Mouse (Mus musculus) monocyte, adult 5-6 weeks (primary cell): Measurements from ENCODE around the gene Cops6. TPM values are rescaled to one million over a fixed set of nuclear protein-coding genes. Genes with fewer than 3 reads are reported as not detected.
A peak's percentile ranks its signal among the peaks of the same experiment; 100 is the strongest.

ENCODE experiments used
- ATAC-seq: fragments of 153-309, 156-312 bp; replicated peaks from 2 replicates; pipeline ENCODE4 v1.8.0; 2017; ENCODE audit warnings: mild to moderate bottlenecking; ENCODE audit not compliant: low TSS enrichment, insufficient number of reproducible peaks, severe bottlenecking, poor library complexity, low FRiP score
- total RNA-seq: library from RNA; stranded (forward); fragments of 200-1000, 200-491, 200-594 nt; gene quantifications from 3 replicates; pipeline ENCODE4 v1.2.3, GENCODE M21; 2017

Gene Cops6
- total RNA-seq, 1 experiment from 2014 or later = 44.1 TPM

DNA sequence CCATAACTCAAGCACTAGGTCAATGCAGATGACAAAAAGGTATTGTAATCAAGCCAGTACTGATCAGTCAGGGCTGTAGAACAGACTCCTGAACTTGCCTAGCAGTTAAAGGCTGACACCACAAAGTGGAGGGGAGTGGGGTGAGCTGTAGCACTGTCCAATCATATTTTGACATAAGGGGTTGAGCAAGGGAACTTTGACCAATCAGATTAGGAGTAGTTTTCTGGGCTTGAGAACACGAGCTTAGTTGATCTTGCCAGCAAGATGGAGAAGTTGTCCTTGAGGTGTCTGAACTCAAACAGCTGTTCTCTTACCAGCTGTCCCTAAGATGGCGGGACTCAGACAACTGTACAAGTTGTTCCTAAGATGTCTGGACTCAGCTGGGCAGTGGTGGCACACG lies 12.3 kb downstream of the Cops6 start:
- no peak for ATAC-seq

DNA sequence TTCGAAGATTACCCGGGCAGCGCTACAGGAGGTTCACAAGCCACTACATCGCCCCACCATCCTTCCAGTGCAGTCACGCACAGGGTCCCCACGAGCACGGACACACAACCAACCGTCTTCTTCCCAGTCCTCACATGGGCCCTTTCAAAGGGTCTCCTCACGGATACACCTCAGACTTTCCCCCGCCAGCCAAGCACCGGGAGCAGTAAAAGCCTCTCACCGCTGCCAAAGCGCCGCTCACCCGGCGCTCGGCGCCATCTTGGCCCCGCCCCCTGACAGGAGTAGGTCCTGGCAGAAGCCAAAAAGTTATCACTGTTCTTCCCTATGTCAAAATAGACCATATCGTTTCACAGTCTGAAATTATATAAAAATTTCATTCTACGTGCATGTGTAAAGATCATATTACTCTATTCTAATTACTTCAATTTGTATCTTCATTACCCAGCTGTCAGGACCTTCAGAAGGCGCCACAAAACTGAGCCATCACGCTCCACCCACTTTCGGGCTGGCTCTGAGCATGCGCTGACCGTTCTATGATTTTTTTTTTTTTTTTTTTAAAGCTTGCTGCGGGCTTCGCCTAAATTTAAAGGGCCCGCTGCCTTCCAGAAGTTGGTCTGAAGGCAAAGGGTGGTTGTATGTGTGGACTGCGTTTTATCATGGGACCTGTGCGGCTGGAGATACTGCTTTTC lies 26.2 kb downstream of the Cops6 start, which contains the start of the genes Taf6 and Cnpy4:
Gene Taf6 (minus strand): TSS at position 502 of the 689 bp plus-strand sequence.
Gene Cnpy4 (plus strand): TSS at position 536 of the 689 bp plus-strand sequence.
- peak; percentile 62 for ATAC-seq

DNA sequence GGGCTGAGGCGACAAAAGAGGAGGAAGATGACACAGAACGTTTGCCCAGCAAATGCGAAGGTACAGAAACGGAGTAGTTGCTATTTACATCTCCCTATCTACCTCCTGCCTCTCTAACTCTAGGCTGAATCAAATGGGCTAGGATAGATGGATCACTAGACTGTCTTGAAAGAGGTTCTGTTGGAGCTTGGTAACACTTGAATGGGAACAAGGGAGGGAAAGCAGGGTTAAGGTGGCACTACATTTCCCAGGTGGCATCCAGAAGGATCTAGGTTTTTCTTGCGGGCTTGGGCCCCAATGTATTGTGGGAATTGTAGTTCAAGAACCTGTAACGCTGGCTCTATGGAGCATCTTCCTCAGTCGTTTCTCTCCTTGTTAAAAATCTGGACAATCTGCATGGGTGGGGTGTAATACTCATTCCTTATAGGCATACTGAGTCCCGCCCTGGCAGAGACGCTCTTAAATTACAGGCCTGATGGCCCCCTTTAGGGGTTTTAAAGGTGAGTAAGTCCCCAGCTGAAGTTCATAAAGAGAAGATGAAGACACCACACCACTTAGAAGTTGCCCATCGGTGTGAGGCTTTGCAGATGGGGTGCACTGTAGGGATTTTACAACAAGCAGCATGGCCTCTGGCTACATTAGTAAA lies 26.9 kb downstream of the Cops6 start:
- peak; percentile 82 for ATAC-seq

DNA sequence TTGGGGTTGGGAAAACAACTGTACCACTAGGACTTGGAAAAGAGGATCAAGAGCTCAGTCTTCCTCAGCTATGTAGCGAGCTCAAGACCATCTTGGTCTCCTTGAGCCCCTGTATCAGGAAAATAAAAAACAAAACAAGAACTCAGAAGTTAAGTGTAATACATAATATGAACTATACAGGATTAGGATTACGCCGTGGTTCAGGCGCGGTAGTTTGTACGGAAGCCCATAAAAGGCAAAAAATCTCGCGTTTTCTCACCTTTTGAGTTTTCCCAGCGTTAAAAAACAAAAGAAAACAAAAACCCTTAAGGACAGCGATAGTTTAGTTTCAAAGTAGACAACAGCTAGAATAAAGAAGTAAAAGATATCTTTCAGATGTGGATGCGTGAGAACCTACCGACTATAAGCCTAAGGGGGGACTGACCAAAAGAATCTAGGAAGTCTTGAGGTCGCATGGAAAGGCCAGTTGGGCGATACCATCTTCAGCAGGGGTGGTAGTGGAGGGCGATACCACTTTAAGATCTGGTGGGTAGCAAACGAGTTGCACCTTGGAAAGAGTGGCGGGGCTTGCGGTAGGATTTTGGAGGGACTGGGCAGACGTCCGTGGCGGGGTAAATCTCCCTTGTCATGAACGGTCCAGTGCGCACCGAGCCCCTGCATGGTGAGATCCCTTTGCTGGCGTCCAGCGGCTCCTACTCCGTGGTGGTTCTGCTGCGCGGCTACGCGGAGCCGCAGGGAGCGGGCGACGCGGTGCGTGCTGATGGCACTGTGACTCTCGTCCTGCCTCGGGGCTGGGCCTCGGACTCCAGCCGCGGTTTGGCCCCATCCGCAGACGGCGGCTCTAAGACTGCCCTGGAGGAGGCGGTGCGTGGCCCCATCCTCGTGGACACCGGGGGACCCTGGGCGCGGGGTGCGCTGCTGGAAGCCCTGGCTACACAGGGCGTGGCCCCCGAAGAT lies 33.2 kb downstream of the Cops6 start, which contains the start of gene Mblac1:
Gene Mblac1 (plus strand): TSS at position 544 of the 957 bp plus-strand sequence.
- peak; percentile 73 for ATAC-seq

DNA sequence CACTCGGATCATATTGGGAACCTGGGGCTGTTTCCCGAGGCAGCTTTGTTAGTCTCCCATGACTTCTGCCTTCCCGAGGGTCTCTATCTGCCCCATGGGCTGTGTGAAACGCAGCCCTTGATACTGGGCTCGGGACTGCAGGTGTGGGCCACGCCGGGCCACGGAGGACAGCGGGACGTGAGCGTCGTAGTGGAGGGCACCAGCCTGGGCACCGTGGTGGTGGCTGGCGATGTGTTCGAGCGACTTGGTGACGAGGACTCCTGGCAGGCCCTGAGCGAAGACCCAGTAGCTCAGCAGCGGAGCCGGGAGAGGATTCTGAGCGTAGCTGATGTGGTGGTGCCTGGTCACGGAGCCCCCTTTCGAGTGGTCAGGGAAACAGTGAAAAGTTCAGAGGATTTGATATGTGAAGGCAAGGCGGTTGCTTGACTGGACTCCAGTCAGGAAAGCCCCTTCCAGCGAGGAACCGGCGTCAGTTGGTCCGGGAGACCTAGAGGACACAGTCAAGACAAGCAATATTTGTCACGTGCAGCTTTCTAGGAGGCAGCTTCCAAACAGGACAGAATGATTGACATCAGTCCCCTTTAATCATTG lies 34.0 kb downstream of the Cops6 start:
- no peak for ATAC-seq

DNA sequence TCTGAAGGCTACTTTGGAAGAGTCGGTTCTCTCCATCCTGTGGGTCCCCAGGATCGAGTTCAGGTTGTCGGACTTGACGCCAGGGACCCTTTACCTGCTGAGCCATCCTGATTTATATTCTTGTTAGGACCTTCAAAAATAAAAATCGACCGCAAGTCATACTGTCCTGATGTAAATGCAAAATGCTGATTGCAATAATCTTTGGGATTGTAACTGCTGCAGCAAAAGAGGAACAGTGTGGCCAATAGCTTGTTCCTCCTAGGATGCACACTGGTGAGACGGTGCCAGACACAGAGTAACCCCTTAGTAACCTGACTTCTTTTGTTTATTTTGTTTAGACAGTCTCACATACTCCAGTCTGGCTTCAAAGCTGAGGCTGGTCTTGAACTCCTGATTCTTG lies 34.6 kb downstream of the Cops6 start:
- ATAC-seq = peak; percentile 42; the same call in 1 of the 2 replicates

DNA sequence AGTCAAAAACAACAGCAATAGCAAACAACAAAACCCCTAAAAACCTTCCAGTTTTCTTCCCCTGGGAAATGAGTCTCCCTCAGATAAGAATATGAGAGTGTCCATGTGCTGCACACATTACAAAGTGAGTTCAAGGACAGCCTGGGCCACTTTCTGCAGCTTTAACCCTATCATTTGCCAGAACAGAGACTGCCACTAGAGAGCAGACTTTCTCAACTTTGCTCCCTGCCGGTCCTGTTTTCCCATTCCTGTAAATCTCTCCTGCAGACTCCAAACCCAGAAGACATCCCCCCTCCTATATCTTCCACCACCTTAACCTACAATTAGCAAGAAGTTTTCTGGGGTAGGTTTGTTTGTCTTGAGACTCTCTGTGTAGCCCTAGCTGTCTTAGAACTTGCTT lies 38.7 kb downstream of the Cops6 start:
- ATAC-seq = no peak

DNA sequence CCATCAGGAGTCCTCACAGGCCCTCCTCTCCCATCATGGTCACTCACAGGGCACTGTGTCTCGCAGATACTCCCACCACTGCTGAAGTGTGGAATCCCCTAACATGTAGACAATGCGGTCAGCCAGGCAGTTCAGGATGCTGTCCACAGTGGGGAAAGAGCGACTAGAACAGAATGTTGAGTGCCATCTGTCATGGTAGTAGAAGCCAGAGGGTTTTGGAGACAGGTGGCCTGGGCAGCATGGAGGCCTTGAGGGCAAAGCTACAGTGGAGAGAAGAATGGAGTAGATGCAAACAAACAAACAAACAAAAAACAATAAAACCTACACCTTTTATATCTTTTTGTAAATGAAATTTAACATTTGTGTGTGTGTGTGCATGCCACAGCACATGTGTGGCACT lies 41.2 kb downstream of the Cops6 start:
- no peak for ATAC-seq

DNA sequence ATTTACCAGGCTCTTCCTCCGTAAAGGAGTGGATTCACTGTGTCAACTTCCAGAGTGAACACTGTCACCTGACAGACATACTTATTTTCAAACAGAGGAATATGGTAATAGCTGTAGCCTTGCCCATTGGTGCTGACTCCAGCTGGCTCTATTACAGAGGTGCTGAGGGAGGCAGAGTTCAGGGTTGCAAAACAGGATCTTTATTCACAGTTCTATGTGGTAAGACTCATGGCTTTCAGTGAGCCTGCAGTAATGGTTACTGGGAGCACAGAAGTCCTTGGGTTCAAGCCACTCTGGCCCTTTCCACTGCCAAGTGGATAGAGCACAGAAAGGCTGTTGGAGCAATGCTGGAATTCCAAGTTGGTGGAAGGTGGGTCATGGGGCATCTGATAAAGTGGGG lies 46.4 kb downstream of the Cops6 start:
- ATAC-seq = no peak

DNA sequence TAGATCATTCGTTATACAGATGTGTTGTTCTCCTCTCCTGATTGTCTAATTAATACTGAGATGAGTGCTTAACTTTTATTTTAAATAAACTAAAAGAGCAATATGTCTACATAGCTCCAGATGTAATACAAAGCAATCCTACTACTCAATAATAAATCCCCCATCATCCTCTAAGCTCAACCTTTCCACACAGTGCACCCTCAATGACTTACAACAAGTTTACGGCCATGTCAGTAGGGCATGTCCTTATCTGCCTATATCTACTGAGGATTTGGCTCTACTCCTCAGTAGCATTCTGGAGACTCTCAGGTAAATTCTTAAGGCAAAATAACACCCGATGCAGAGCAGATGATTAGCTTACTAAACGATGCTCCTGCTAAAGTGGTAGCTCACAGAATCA lies 47.0 kb downstream of the Cops6 start:
- ATAC-seq = no peak

Other genes starting within 250 kb of the Cops6 start
- not detected in 3 replicates for gene Cyp3a13, start 239.5 kb upstream of the Cops6 start, total RNA-seq
- 0.29 TPM in 1 of 3 replicates, not detected in the others for gene Gjc3, start 198.0 kb upstream of the Cops6 start, total RNA-seq
- not detected in 3 replicates for gene Azgp1, start 179.6 kb upstream of the Cops6 start, total RNA-seq
- gene Smok3a, start 139.8 kb upstream of the Cops6 start, total RNA-seq = not detected in 3 replicates
- gene Smok3b, start 139.6 kb upstream of the Cops6 start, total RNA-seq = not detected in 3 replicates
- gene Smok3c, start 107.9 kb upstream of the Cops6 start, total RNA-seq = not detected in 3 replicates
- 13.7 to 19.2 TPM (median 14.7 TPM) in 3 replicates for gene Zkscan1, start 76.0 kb upstream of the Cops6 start, total RNA-seq
- gene Zscan21, start 44.2 kb upstream of the Cops6 start, total RNA-seq = 6.9 to 14.7 TPM (median 7.6 TPM) in 3 replicates
- gene Zfp113, start 5.3 kb upstream of the Cops6 start, total RNA-seq = 2.5 to 8.9 TPM (median 3.0 TPM) in 3 replicates
- gene Ap4m1, start 10.9 kb downstream of the Cops6 start, total RNA-seq = 26.2 to 32.8 TPM (median 27.0 TPM) in 3 replicates
- gene Mcm7, start 11.4 kb downstream of the Cops6 start, total RNA-seq = 53.2 to 96.5 TPM (median 70.8 TPM) in 3 replicates
- gene Taf6, start 26.4 kb downstream of the Cops6 start, total RNA-seq = 14.3 to 27.3 TPM (median 19.1 TPM) in 3 replicates
- gene Cnpy4, start 26.4 kb downstream of the Cops6 start, total RNA-seq = 38.5 to 45.5 TPM (median 43.7 TPM) in 3 replicates
- 1.1 TPM in 1 of 3 replicates, not detected in the others for gene Mblac1, start 33.2 kb downstream of the Cops6 start, total RNA-seq
- 0.48 TPM in 1 of 3 replicates, not detected in the others for gene Nxpe5, start 64.8 kb downstream of the Cops6 start, total RNA-seq
- gene Lamtor4, start 94.4 kb downstream of the Cops6 start, total RNA-seq = 40.8 to 59.6 TPM (median 40.9 TPM) in 3 replicates
- gene BC037034, start 103.0 kb downstream of the Cops6 start, total RNA-seq = 18.5 to 45.5 TPM (median 18.5 TPM) in 3 replicates
- gene Gal3st4, start 111.8 kb downstream of the Cops6 start, total RNA-seq = not detected in 3 replicates
- not detected in 3 replicates for gene Gm43720, start 118.9 kb downstream of the Cops6 start, total RNA-seq
- 0.53 to 0.87 TPM (median 0.67 TPM) in 3 replicates for gene Gpc2, start 118.9 kb downstream of the Cops6 start, total RNA-seq
- 1.3 to 2.2 TPM (median 1.6 TPM) in 3 replicates for gene Stag3, start 119.2 kb downstream of the Cops6 start, total RNA-seq
- 7.1 to 30.4 TPM (median 8.3 TPM) in 3 replicates for gene Pvrig, start 180.9 kb downstream of the Cops6 start, total RNA-seq